Mouse (Mus musculus): ENCODE results near the gene Tmem30c. TPM values are rescaled to one million over a fixed set of nuclear protein-coding genes. Genes with fewer than 3 reads are reported as not detected.

The Tmem30c gene
- polyA plus RNA-seq, 2 experiments, result not detected

DNA sequence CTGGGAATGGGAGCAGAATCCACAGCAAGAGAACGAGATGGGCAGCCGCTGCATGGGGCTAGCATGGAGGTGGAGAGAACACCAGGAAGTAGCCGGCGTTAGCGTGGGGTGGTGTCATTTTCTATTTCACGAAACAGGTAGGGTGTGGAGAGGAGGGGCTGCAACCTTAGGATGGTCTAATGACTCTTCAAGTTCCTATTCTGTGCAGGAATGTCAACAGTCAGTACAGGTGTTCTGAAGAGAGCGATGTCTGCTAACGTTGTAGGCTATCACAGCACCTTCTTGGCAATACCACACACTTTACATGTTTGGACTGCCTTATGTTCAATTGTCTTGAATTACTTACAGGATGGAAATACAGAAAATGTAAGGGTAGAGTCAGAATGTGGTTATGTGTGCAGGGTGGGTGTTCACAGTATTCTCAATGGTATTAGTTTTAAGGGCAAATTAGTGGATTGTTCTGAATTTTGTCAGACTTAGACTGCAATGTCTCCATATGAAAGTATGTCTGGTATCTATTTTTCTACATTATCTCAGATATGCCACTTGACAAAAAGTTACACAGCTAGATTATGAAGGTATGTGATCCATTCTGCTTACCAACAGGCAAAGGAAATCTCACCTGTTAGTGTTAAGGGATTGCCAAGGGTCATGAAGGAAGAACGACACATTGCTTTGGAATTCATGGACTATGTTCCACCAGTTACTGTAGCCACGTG, 2.7 kb upstream of the Tmem30c start:
- Histone ChIP-seq H3K36me3 (replicated peaks; ENCODE audit: control insufficient read depth, insufficient read depth, low read depth) (no peaks in the 10 kb centered on the region), H3K4me1 (replicated peaks; ENCODE audit: control insufficient read depth in 2 of 2, insufficient read depth in 2 of 2, low read length in 1 of 2) (no peaks in the 10 kb centered on the region), H3K4me3 (ENCODE audit: insufficient read depth in 1 of 2, low read depth in 2 of 2, low read length in 2 of 2) (no peak overlapping the region), H3K4me2 (ENCODE audit: low read depth) (no peak overlapping the region), H3K27ac (no peak overlapping the region), H3K9ac (replicated peaks) (no peak overlapping the region), H3K9me3 (ENCODE audit: control insufficient read depth, low read length) (no peaks in the 10 kb centered on the region), H3K27me3 (ENCODE audit: control insufficient read depth, insufficient read depth, low read length) (no peaks in the 10 kb centered on the region)
- 58% methylated on average over 10 of the region's 10 CpGs for WGBS (ENCODE audit: insufficient replicate concordance)
- no peak for TF ChIP-seq CTCF (IDR thresholded peaks at IDR 0.05; ENCODE audit: low read depth)
- TF ChIP-seq EP300 (IDR thresholded peaks at IDR 0.05; ENCODE audit: low read depth), result no peak
- DNase-seq (ENCODE audit: low read depth in 3 of 3, low spot score in 3 of 3) (no peak), ATAC-seq (ENCODE audit: insufficient read depth) (no peak)

DNA sequence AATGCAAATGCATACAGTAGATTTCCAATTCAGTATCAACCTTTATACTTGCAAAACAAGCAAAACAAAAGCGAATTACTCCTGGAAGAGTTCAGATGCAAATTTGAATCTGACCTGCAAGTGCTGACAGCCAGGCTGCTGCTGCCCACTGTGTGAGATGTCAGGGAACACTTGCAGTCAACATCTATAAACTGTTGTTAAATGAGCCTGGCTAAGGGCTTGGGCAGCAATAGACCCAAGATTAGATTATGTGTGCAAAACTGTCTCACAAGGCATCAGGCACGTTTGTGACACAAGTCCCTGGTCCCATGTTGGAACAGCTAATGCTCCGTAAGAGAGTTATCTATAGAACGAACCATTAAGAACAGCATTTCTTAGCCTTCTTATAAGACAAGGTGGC, 369 bp downstream of the Tmem30c start:
- TF ChIP-seq EP300 (IDR thresholded peaks at IDR 0.05; ENCODE audit: low read depth), result no peak
- TF ChIP-seq CTCF (IDR thresholded peaks at IDR 0.05; ENCODE audit: low read depth), result no peak
- no peak overlapping the region for H3K4me3 ChIP-seq (ENCODE audit: insufficient read depth in 1 of 2, low read depth in 2 of 2, low read length in 2 of 2)
- no peak overlapping the region for H3K4me2 ChIP-seq (ENCODE audit: low read depth)
- 53% methylated on average over 4 of the region's 4 CpGs for WGBS (ENCODE audit: insufficient replicate concordance)
- no peaks in the 10 kb centered on the region for H3K9me3 ChIP-seq (ENCODE audit: control insufficient read depth, low read length)
- no peak overlapping the region for H3K27ac ChIP-seq
- ATAC-seq (ENCODE audit: insufficient read depth) (no peak), DNase-seq (ENCODE audit: low read depth in 3 of 3, low spot score in 3 of 3) (no peak)
- H3K4me1 ChIP-seq (replicated peaks; ENCODE audit: control insufficient read depth in 2 of 2, insufficient read depth in 2 of 2, low read length in 1 of 2), result no peaks in the 10 kb centered on the region
- H3K36me3 ChIP-seq (replicated peaks; ENCODE audit: control insufficient read depth, insufficient read depth, low read depth), result no peaks in the 10 kb centered on the region
- H3K27me3 ChIP-seq (ENCODE audit: control insufficient read depth, insufficient read depth, low read length), result no peaks in the 10 kb centered on the region
- H3K9ac ChIP-seq (replicated peaks), result no peak overlapping the region

- 69% methylated on average over 5 of the region's 5 CpGs for WGBS (ENCODE audit: insufficient replicate concordance)
- no peak overlapping the region for H3K4me3 ChIP-seq (ENCODE audit: insufficient read depth in 1 of 2, low read depth in 2 of 2, low read length in 2 of 2)
Measured at GRCm38 (mm10) chr16:57291696-57292095, 969 bp downstream of the Tmem30c start.

DNA sequence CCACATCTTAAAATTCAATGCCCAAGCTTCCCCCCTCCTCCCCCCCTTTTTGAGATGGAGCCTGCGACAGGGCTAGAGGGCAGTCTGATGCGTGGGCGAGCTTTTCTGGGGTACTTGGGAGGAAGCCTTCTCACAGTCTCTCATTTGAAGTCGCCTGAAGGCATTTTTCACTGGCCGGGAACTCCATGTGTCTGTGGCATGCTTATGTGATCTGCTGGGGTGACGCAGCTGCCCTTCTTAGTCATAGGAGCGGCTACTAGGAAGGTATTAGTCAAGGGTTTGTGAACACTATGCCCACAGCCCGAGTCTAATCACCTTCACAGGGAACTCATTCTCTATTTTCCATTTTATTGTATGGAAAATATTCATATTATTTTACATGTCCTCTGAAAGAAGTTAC, 11.2 kb downstream of the Tmem30c start:
- H3K27me3 ChIP-seq (ENCODE audit: control insufficient read depth, insufficient read depth, low read length), result no peaks in the 10 kb centered on the region
- TF ChIP-seq EP300 (IDR thresholded peaks at IDR 0.05; ENCODE audit: low read depth) (no peak), CTCF (IDR thresholded peaks at IDR 0.05; ENCODE audit: low read depth) (no peak)
- no peak for DNase-seq (ENCODE audit: low read depth in 3 of 3, low spot score in 3 of 3)
- H3K9me3 ChIP-seq (ENCODE audit: control insufficient read depth, low read length), result no peaks in the 10 kb centered on the region
- ATAC-seq (ENCODE audit: insufficient read depth), result no peak
- H3K9ac ChIP-seq (replicated peaks), result no peak overlapping the region
- no peak overlapping the region for H3K4me3 ChIP-seq (ENCODE audit: insufficient read depth in 1 of 2, low read depth in 2 of 2, low read length in 2 of 2)
- H3K36me3 ChIP-seq (replicated peaks; ENCODE audit: control insufficient read depth, insufficient read depth, low read depth), result no peaks in the 10 kb centered on the region
- no peak overlapping the region for H3K27ac ChIP-seq
- no peaks in the 10 kb centered on the region for H3K4me1 ChIP-seq (replicated peaks; ENCODE audit: control insufficient read depth in 2 of 2, insufficient read depth in 2 of 2, low read length in 1 of 2)
- H3K4me2 ChIP-seq (ENCODE audit: low read depth), result no peak overlapping the region
- 69% methylated on average over 8 of the region's 8 CpGs for WGBS (ENCODE audit: insufficient replicate concordance)

More at GRCm38 (mm10) chr16:57291696-57292095, 969 bp downstream of the Tmem30c start:
- no peak for DNase-seq (ENCODE audit: low read depth in 3 of 3, low spot score in 3 of 3)
- no peaks in the 10 kb centered on the region for H3K4me1 ChIP-seq (replicated peaks; ENCODE audit: control insufficient read depth in 2 of 2, insufficient read depth in 2 of 2, low read length in 1 of 2)
- no peak overlapping the region for H3K27ac ChIP-seq
- no peak overlapping the region for H3K9ac ChIP-seq (replicated peaks)
- H3K27me3 ChIP-seq (ENCODE audit: control insufficient read depth, insufficient read depth, low read length), result no peaks in the 10 kb centered on the region
- no peak overlapping the region for H3K4me2 ChIP-seq (ENCODE audit: low read depth)
- H3K36me3 ChIP-seq (replicated peaks; ENCODE audit: control insufficient read depth, insufficient read depth, low read depth), result no peaks in the 10 kb centered on the region
- no peaks in the 10 kb centered on the region for H3K9me3 ChIP-seq (ENCODE audit: control insufficient read depth, low read length)
- no peak for ATAC-seq (ENCODE audit: insufficient read depth)
- TF ChIP-seq CTCF (IDR thresholded peaks at IDR 0.05; ENCODE audit: low read depth), result no peak
- no peak for TF ChIP-seq EP300 (IDR thresholded peaks at IDR 0.05; ENCODE audit: low read depth)

- TF ChIP-seq EP300 (IDR thresholded peaks at IDR 0.05; ENCODE audit: low read depth) (no peak), CTCF (IDR thresholded peaks at IDR 0.05; ENCODE audit: low read depth) (no peak)
- Histone ChIP-seq H3K4me2 (ENCODE audit: low read depth) (no peak overlapping the region), H3K4me1 (replicated peaks; ENCODE audit: control insufficient read depth in 2 of 2, insufficient read depth in 2 of 2, low read length in 1 of 2) (no peaks in the 10 kb centered on the region), H3K4me3 (ENCODE audit: insufficient read depth in 1 of 2, low read depth in 2 of 2, low read length in 2 of 2) (no peak overlapping the region), H3K27me3 (ENCODE audit: control insufficient read depth, insufficient read depth, low read length) (no peaks in the 10 kb centered on the region), H3K36me3 (replicated peaks; ENCODE audit: control insufficient read depth, insufficient read depth, low read depth) (no peaks in the 10 kb centered on the region), H3K9me3 (ENCODE audit: control insufficient read depth, low read length) (no peaks in the 10 kb centered on the region), H3K27ac (no peak overlapping the region), H3K9ac (replicated peaks) (no peak overlapping the region)
- no peak for DNase-seq (ENCODE audit: low read depth in 3 of 3, low spot score in 3 of 3)
- ATAC-seq (ENCODE audit: insufficient read depth), result no peak
- 74% methylated on average over 31 of the region's 31 CpGs for WGBS (ENCODE audit: insufficient replicate concordance)
Measured at GRCm38 (mm10) chr16:57280221-57281217, 12.1 kb downstream of the Tmem30c start.
